Mouse (Mus musculus) kidney, embryonic 15.5 days (tissue): ENCODE results near the gene Aff3. TPM values are rescaled to one million over a fixed set of nuclear protein-coding genes. Genes with fewer than 3 reads are reported as not detected.
A peak's percentile ranks its signal among the peaks of the same experiment; 100 is the strongest.

ENCODE experiments used
- ATAC-seq: fragments of 200-750 bp; cut with Nextera tagmentation; replicated peaks from 2 replicates; pipeline ENCODE4 v1.8.0; 2017; ENCODE audit warnings: moderate TSS enrichment; ENCODE audit not compliant: low FRiP score
- H3K27ac ChIP-seq: fragments of 300-500 bp; sonication (generic); 2 replicates; pipeline ENCODE4 v1.5.1; 2015; ENCODE audit warnings: mild to moderate bottlenecking, inconsistent platforms
- H3K27me3 ChIP-seq: fragments of 300-500 bp; sonication (generic); 2 replicates; pipeline ENCODE4 v1.6.1; 2015; ENCODE audit warnings: inconsistent platforms
- H3K36me3 ChIP-seq: fragments of 300-500 bp; sonication (generic); 2 replicates; pipeline ENCODE4 v1.6.1; 2015; ENCODE audit warnings: inconsistent platforms
- H3K4me1 ChIP-seq: fragments of 300-500 bp; sonication (generic); 2 replicates; pipeline ENCODE4 v1.6.1; 2015; ENCODE audit warnings: inconsistent platforms
- H3K4me2 ChIP-seq: fragments of 300-500 bp; sonication (generic); 2 replicates; pipeline ENCODE4 v1.6.1; 2015; ENCODE audit warnings: moderate library complexity, mild to moderate bottlenecking, inconsistent platforms
- H3K4me3 ChIP-seq: fragments of 300-500 bp; sonication (generic); replicated peaks from 2 replicates; pipeline ENCODE4 v1.5.1; 2015; ENCODE audit warnings: mild to moderate bottlenecking, inconsistent platforms
- H3K9ac ChIP-seq: fragments of 300-500 bp; sonication (generic); 2 replicates; pipeline ENCODE4 v1.6.1; 2015; ENCODE audit warnings: mild to moderate bottlenecking, inconsistent platforms
- H3K9me3 ChIP-seq: fragments of 300-500 bp; sonication (generic); replicated peaks from 2 replicates; pipeline ENCODE4 v1.6.1; 2016; ENCODE audit warnings: inconsistent platforms
- WGBS: fragments of 180-500 bp; shearing (Covaris S2); methylation state at CpG from one replicate; pipeline ENCODE4 v1.1.7; 2015; ENCODE audit warnings: mixed read lengths; 5-methylcytosine and 5-hydroxymethylcytosine counted together
- polyA plus RNA-seq: library from polyadenylated mRNA; unstranded; fragments of >200 nt; fragmentation: Nextera tagmentation; extraction: Ambion mirVana; gene quantifications from 2 replicates; pipeline ENCODE4 v1.2.1, GENCODE M21; 2015

Aff3 gene
- polyA plus RNA-seq: 7.5 and 9.1 TPM in 2 replicates

- Histone ChIP-seq H3K9me3 (no peaks in the 10 kb centered on the region), H3K4me1 (peaks cover 8% of the 10 kb centered on the region), H3K4me3 (no peak within 1 kb of the TSS), H3K36me3 (no peaks in the 10 kb centered on the region), H3K9ac (no peak within 1 kb of the TSS), H3K27me3 (no peaks in the 10 kb centered on the region), H3K4me2 (no peak within 1 kb of the TSS), H3K27ac (peak within 1 kb of the TSS; percentile 75)
- 71% methylated on average over 13 of the region's 13 CpGs for WGBS
- ATAC-seq: no peak
Observed at GRCm38 (mm10) chr1:38664777-38665176, at the start of gene Aff3. Gene Aff3 (minus strand): TSS chr1:38664955.

DNA sequence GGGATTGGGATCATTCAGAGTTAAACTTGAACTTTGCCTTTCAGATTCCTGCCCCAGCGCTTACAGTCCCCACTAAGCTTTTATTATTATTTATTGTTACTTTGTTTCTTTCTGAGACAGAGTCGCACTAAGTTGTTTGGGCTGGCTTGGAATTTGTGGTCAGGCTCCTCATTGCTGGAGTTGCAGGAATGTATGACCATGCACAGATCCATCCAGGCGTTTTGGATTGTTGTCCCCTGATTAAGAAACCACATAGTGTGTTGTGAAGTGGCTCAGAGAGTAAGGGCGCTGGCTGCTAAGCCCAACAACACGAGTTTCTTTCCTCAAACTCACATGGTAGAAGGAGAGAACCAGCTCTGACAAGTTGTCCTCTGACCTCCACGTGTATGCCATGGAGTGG, 35.9 kb upstream of the Aff3 start:
- no peaks in the 10 kb centered on the region for H3K27me3 ChIP-seq
- 62% methylated on average over 6 of the region's 6 CpGs for WGBS
- H3K36me3 ChIP-seq: no peaks in the 10 kb centered on the region
- no peak overlapping the region for H3K9ac ChIP-seq
- H3K4me2 ChIP-seq: no peak overlapping the region
- no peak overlapping the region for H3K4me3 ChIP-seq
- 0 out of 2 replicates have a peak overlapping the region, but pooled peaks have one; percentile 32 for H3K27ac ChIP-seq
- ATAC-seq: no peak
- peaks cover 12% of the 10 kb centered on the region; the same call in 1 of the 2 replicates for H3K4me1 ChIP-seq
- H3K9me3 ChIP-seq: no peaks in the 10 kb centered on the region

- Histone ChIP-seq H3K9me3 (no peaks in the 10 kb centered on the region), H3K4me3 (no peak overlapping the region), H3K4me2 (no peak overlapping the region), H3K9ac (no peak overlapping the region), H3K36me3 (no peaks in the 10 kb centered on the region), H3K27me3 (no peaks in the 10 kb centered on the region), H3K4me1 (peaks cover 12% of the 10 kb centered on the region; the same call in 1 of the 2 replicates), H3K27ac (no peak overlapping the region)
- no peak for ATAC-seq
- WGBS: 86% methylated on average over 10 of the region's 10 CpGs
Observed at GRCm38 (mm10) chr1:38699244-38699643, 34.5 kb upstream of the Aff3 start.

GRCm38 (mm10) chr1:38695812-38696681, 31.3 kb upstream of the Aff3 start:
- H3K27me3 ChIP-seq: no peaks in the 10 kb centered on the region
- peaks cover 12% of the 10 kb centered on the region; the same call in 1 of the 2 replicates for H3K4me1 ChIP-seq
- H3K9me3 ChIP-seq: no peaks in the 10 kb centered on the region
- H3K4me2 ChIP-seq: no peak overlapping the region
- H3K4me3 ChIP-seq: no peak overlapping the region
- no peak overlapping the region for H3K27ac ChIP-seq
- no peak for ATAC-seq
- H3K36me3 ChIP-seq: no peaks in the 10 kb centered on the region
- no peak overlapping the region for H3K9ac ChIP-seq
- 53% methylated on average over 15 of the region's 15 CpGs for WGBS

GRCm38 (mm10) chr1:38695089-38695811, 30.5 kb upstream of the Aff3 start:
- no peak overlapping the region for H3K4me2 ChIP-seq
- ATAC-seq: no peak

DNA sequence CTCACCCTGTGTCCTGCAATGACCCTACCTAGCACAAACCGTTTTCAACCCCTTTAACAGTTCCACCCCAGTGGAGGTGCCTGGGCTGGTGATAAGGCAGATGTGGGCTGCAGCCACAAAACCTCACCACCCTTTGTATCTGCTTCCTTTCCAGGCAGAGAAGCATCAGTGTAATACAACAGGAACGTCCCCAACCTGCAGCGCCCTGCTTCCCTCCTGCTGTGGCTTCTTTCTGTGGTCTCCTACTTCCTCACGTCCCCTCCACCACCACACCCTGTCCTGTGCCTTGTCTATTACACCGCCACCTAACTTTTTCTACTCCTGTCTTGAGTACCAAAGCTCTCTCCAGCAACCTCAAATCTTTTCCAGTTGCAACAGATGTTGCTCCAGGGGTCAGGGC, 29.4 kb upstream of the Aff3 start:
- no peak for ATAC-seq
- Histone ChIP-seq H3K4me2 (no peak overlapping the region), H3K36me3 (no peaks in the 10 kb centered on the region), H3K9me3 (no peaks in the 10 kb centered on the region), H3K9ac (no peak overlapping the region), H3K27ac (no peak overlapping the region), H3K27me3 (no peaks in the 10 kb centered on the region), H3K4me3 (no peak overlapping the region), H3K4me1 (peaks cover 4% of the 10 kb centered on the region; the same call in 1 of the 2 replicates)
- WGBS: 68% methylated on average over 5 of the region's 5 CpGs

More at GRCm38 (mm10) chr1:38695089-38695811, 30.5 kb upstream of the Aff3 start:
- no peaks in the 10 kb centered on the region for H3K36me3 ChIP-seq
- H3K9ac ChIP-seq: no peak overlapping the region
- no peak overlapping the region for H3K27ac ChIP-seq
- peaks cover 5% of the 10 kb centered on the region; the same call in 1 of the 2 replicates for H3K4me1 ChIP-seq
- H3K4me3 ChIP-seq: no peak overlapping the region
- H3K9me3 ChIP-seq: no peaks in the 10 kb centered on the region
- no peaks in the 10 kb centered on the region for H3K27me3 ChIP-seq
- WGBS: 69% methylated on average over 2 of the region's 2 CpGs

- Histone ChIP-seq H3K9ac (no peak overlapping the region), H3K36me3 (no peaks in the 10 kb centered on the region), H3K27me3 (no peaks in the 10 kb centered on the region), H3K9me3 (no peaks in the 10 kb centered on the region), H3K4me2 (no peak overlapping the region), H3K4me3 (no peak overlapping the region), H3K4me1 (no peaks in the 10 kb centered on the region), H3K27ac (no peak overlapping the region)
- 63% methylated on average over 6 of the region's 6 CpGs for WGBS
- no peak for ATAC-seq
Observed at GRCm38 (mm10) chr1:38690471-38690870, 25.7 kb upstream of the Aff3 start.

DNA sequence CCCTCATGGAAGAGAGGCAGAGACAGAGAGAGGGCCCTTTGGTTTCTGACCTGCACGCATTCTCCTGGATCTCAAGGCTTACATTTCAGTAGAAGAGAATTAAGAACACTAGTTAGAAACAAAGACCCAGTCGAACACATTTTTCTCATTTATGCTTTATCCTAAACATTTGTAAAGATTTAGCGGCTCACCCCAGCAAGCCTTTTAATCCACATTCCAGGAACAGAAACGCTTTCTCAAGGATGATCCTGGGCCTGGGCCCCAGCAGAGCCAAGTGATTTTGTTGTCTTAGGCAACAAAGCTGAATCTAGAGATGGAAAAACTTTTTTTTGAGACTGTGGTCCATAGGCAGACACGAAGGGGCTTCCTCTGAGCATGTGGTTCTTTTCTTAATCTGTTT, 23.5 kb upstream of the Aff3 start:
- Histone ChIP-seq H3K9me3 (no peaks in the 10 kb centered on the region), H3K4me2 (no peak overlapping the region), H3K4me1 (no peaks in the 10 kb centered on the region), H3K9ac (no peak overlapping the region), H3K27me3 (no peaks in the 10 kb centered on the region), H3K36me3 (no peaks in the 10 kb centered on the region), H3K27ac (no peak overlapping the region), H3K4me3 (no peak overlapping the region)
- no peak for ATAC-seq
- 80% methylated on average over 5 of the region's 5 CpGs for WGBS

- no peak overlapping the region for H3K4me2 ChIP-seq
- H3K27ac ChIP-seq: no peak overlapping the region
- ATAC-seq: no peak
- no peaks in the 10 kb centered on the region for H3K36me3 ChIP-seq
- H3K4me1 ChIP-seq: no peaks in the 10 kb centered on the region
- H3K27me3 ChIP-seq: no peaks in the 10 kb centered on the region
- no peaks in the 10 kb centered on the region for H3K9me3 ChIP-seq
- 94% methylated on average over 5 of the region's 5 CpGs for WGBS
- no peak overlapping the region for H3K4me3 ChIP-seq
- H3K9ac ChIP-seq: no peak overlapping the region
Observed at GRCm38 (mm10) chr1:38685706-38686105, 21.0 kb upstream of the Aff3 start.

DNA sequence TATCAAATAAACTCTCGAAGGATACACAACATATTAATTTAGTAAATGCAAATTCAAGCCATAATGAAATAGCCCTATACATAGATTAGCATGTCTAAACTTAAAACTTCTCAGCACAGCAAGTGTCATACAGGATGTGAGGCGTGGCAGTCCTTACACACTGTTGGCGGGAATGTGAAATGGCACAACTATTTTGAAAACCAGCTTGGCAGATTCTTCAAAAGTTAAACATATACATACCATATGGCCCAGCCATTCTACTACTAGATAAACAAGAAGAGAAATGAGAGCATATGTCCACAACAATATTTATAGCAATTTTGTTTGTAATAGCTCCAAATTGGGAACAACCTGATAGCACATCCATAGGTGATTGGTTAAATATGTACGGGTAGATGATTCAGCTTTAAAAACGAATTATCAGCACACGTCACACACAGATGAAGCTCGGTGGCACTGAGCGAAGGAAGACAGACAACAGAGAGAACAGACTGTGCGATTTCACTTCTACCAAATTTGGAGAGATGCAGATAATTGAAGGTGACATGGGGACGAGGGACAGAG, 18.5 kb upstream of the Aff3 start:
- no peaks in the 10 kb centered on the region for H3K4me1 ChIP-seq
- no peak for ATAC-seq
- H3K36me3 ChIP-seq: no peaks in the 10 kb centered on the region
- H3K9ac ChIP-seq: no peak overlapping the region
- 85% methylated on average over 10 of the region's 10 CpGs for WGBS
- no peak overlapping the region for H3K4me2 ChIP-seq
- H3K4me3 ChIP-seq: no peak overlapping the region
- H3K27me3 ChIP-seq: no peaks in the 10 kb centered on the region
- H3K27ac ChIP-seq: no peak overlapping the region
- no peaks in the 10 kb centered on the region for H3K9me3 ChIP-seq

- ATAC-seq: no peak
- Histone ChIP-seq H3K4me2 (no peak overlapping the region), H3K27me3 (no peaks in the 10 kb centered on the region), H3K27ac (no peak overlapping the region), H3K9ac (no peak overlapping the region), H3K9me3 (no peaks in the 10 kb centered on the region), H3K4me3 (no peak overlapping the region), H3K4me1 (no peaks in the 10 kb centered on the region), H3K36me3 (no peaks in the 10 kb centered on the region)
- 75% methylated on average over 8 of the region's 8 CpGs for WGBS
Observed at GRCm38 (mm10) chr1:38679890-38680289, 15.1 kb upstream of the Aff3 start.

GRCm38 (mm10) chr1:38671756-38672155, 7.0 kb upstream of the Aff3 start:
- no peak overlapping the region for H3K4me2 ChIP-seq
- 60% methylated on average over 3 of the region's 3 CpGs for WGBS
- H3K4me1 ChIP-seq: no peaks in the 10 kb centered on the region
- H3K27me3 ChIP-seq: no peaks in the 10 kb centered on the region
- ATAC-seq: no peak
- no peaks in the 10 kb centered on the region for H3K36me3 ChIP-seq
- no peaks in the 10 kb centered on the region for H3K9me3 ChIP-seq
- no peak overlapping the region for H3K27ac ChIP-seq
- no peak overlapping the region for H3K9ac ChIP-seq
- no peak overlapping the region for H3K4me3 ChIP-seq
